Mouse (Mus musculus) neural tube, embryonic 15.5 days (tissue): ENCODE results near the gene Npr2. TPM values are rescaled to one million over a fixed set of nuclear protein-coding genes. Genes with fewer than 3 reads are reported as not detected.

Experiments used
- ATAC-seq: fragments of 200-750 bp; cut with Nextera tagmentation; 2 replicates; pipeline ENCODE4 v1.8.0; 2017; ENCODE audit warnings: mild to moderate bottlenecking, moderate TSS enrichment, moderate library complexity; ENCODE audit not compliant: low FRiP score
- H3K27ac ChIP-seq: fragments of 300-500 bp; sonication (generic); replicated peaks from 2 replicates; pipeline ENCODE4 v1.5.1; 2015; ENCODE audit warnings: mild to moderate bottlenecking, inconsistent platforms
- H3K27me3 ChIP-seq: fragments of 300-500 bp; sonication (generic); replicated peaks from 2 replicates; pipeline ENCODE4 v1.6.1; 2015; ENCODE audit warnings: inconsistent platforms
- H3K36me3 ChIP-seq: fragments of 300-500 bp; sonication (generic); 2 replicates; pipeline ENCODE4 v1.6.1; 2015; ENCODE audit warnings: inconsistent platforms
- H3K4me1 ChIP-seq: fragments of 300-500 bp; sonication (generic); 2 replicates; pipeline ENCODE4 v1.6.1; 2015; ENCODE audit warnings: inconsistent platforms
- H3K4me2 ChIP-seq: fragments of 300-500 bp; sonication (generic); 2 replicates; pipeline ENCODE4 v1.6.1; 2015; ENCODE audit warnings: inconsistent platforms, mild to moderate bottlenecking, moderate library complexity
- H3K4me3 ChIP-seq: fragments of 300-500 bp; sonication (generic); replicated peaks from 2 replicates; pipeline ENCODE4 v1.5.1; 2015; ENCODE audit warnings: mild to moderate bottlenecking, inconsistent platforms
- H3K9ac ChIP-seq: fragments of 300-500 bp; sonication (generic); replicated peaks from 2 replicates; pipeline ENCODE4 v1.6.1; 2015; ENCODE audit warnings: mild to moderate bottlenecking, inconsistent platforms
- H3K9me3 ChIP-seq: fragments of 300-500 bp; sonication (generic); replicated peaks from 2 replicates; pipeline ENCODE4 v1.6.1; 2016; ENCODE audit warnings: inconsistent platforms
- WGBS: fragments of 180-500 bp; shearing (Covaris S2); methylation state at CpG from one replicate; pipeline ENCODE4 v1.1.7; 2015; ENCODE audit warnings: mixed read lengths; 5-methylcytosine and 5-hydroxymethylcytosine counted together
- polyA plus RNA-seq: library from polyadenylated mRNA; unstranded; fragments of >200 nt; fragmentation: Nextera tagmentation; extraction: Ambion mirVana; gene quantifications from 2 replicates; pipeline ENCODE4 v1.2.1, GENCODE M21; 2015

Gene Npr2
- polyA plus RNA-seq, 1 experiment from 2014 or later: 16.1 TPM

DNA sequence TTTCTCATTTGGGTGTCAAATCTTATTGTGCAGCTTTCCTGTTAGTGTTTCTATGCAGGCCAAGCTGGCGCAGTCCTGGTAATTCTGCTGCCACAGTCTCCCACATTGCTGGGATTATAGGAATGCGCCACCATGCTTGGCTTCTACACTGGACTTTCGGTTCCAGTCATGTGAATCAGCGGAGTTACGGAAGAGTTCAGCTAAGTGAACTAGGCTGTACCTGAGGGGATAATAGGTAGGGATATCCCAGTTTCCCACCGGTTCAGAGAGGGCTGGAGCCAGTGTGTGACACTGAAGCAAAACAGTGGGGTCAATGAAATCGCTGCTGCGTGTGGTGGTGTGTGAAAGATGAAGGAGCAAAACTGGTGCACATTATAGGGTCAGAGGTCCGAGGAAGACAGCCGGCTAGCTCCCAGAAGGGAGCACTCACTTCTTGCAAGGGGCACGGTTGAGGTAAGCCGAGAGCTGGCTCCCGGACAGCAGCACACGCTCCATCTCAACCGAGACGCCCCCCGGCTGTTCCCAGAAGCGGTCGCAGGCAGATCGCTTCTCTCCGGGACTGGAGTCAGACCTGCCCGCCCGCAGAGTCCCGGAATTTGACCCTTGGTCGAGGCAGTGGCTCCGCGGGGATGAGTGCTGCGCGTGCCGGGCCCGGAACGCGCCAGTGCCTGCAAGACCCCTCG lies 24.1 kb downstream of the Npr2 start:
- no peaks in the 10 kb centered on the region for H3K9me3 ChIP-seq
- H3K4me2 ChIP-seq: peak overlapping the region; percentile 86
- H3K9ac ChIP-seq: peak overlapping the region; percentile 86
- peak overlapping the region; percentile 96 for H3K27ac ChIP-seq
- ATAC-seq: peak; percentile 36
- peaks cover under 1% of the 10 kb centered on the region; the same call in 1 of the 2 replicates for H3K27me3 ChIP-seq
- WGBS: 5% methylated on average over 34 of the region's 34 CpGs
- peak overlapping the region; percentile 92 for H3K4me3 ChIP-seq
- peaks cover 25% of the 10 kb centered on the region for H3K4me1 ChIP-seq
- peaks cover under 1% of the 10 kb centered on the region; the same call in 1 of the 2 replicates for H3K36me3 ChIP-seq

GRCm38 (mm10) chr4:43656339-43657109 lies 24.8 kb downstream of the Npr2 start, which contains the start of gene Hint2:
Hint2 (minus strand) TSS chr4:43656466.
- WGBS: 1% methylated on average over 34 of the region's 34 CpGs
- peak; percentile 95 for ATAC-seq
- Histone ChIP-seq H3K4me3 (peak within 1 kb of the TSS; percentile 92), H3K9ac (peak within 1 kb of the TSS; percentile 86), H3K4me1 (peaks cover 25% of the 10 kb centered on the region), H3K9me3 (no peaks in the 10 kb centered on the region), H3K36me3 (no peaks in the 10 kb centered on the region), H3K27me3 (peaks cover 8% of the 10 kb centered on the region; the same call in 1 of the 2 replicates), H3K27ac (peak within 1 kb of the TSS; percentile 96), H3K4me2 (peak within 1 kb of the TSS; percentile 86)

DNA sequence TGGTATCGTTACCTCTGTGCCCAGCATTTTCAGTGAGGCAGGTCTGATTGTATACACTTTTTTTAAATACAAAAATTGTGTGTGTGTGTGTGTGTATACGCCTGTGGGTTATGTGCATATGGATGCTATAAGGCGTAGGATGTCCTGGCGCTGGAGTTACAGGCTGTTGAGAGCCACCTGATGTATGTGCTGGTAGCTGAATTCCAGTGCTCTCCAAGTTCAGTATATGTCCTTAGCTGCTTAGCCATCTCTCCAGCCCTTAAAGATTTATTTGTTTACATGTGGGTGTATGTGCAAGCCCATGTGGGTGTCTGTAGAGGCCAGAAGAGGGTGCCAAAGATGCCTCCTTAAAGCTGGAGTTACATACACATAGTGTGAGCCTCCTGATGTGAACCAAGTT lies 25.4 kb downstream of the Npr2 start:
- no peaks in the 10 kb centered on the region for H3K9me3 ChIP-seq
- peak overlapping the region; percentile 96 for H3K27ac ChIP-seq
- WGBS: 54% methylated on average over 4 of the region's 4 CpGs

DNA sequence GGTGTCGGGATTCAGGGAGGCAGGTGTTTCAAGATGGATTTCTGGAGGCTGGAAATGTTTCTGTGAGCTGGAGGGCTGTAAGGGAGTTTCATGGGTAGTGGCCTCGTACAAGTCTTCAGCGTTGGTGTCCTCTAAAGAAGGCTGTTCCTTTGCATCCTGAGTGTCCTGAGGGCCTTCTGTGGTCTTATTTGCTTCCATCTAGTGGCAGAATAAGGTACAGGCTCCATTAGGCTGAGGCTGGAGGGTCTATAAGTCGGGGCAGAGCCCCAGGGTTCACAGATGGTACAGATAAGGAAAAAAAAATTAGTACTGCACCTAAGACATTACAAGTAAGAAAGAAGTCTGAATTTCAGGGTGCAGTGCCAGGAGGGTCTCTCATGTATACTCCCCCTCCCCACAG lies 34.7 kb downstream of the Npr2 start:
- no peak overlapping the region for H3K27ac ChIP-seq
- 24% methylated on average over 4 of the region's 4 CpGs for WGBS
- peaks cover 33% of the 10 kb centered on the region for H3K27me3 ChIP-seq
- H3K9ac ChIP-seq: no peak overlapping the region
- no peaks in the 10 kb centered on the region for H3K9me3 ChIP-seq
- H3K4me2 ChIP-seq: no peak overlapping the region
- ATAC-seq: no peak
- H3K4me3 ChIP-seq: no peak overlapping the region
- H3K36me3 ChIP-seq: no peaks in the 10 kb centered on the region
- peaks cover 26% of the 10 kb centered on the region for H3K4me1 ChIP-seq

More for the DNA sequence above, 25.4 kb downstream of the Npr2 start:
- ATAC-seq: no peak
- Histone ChIP-seq H3K36me3 (no peaks in the 10 kb centered on the region), H3K9ac (0 out of 2 replicates have a peak overlapping the region, but pooled peaks have one; percentile 23), H3K4me2 (peak overlapping the region; percentile 86), H3K27me3 (peaks cover 14% of the 10 kb centered on the region), H3K4me1 (peaks cover 25% of the 10 kb centered on the region), H3K4me3 (peak overlapping the region; percentile 92)

DNA sequence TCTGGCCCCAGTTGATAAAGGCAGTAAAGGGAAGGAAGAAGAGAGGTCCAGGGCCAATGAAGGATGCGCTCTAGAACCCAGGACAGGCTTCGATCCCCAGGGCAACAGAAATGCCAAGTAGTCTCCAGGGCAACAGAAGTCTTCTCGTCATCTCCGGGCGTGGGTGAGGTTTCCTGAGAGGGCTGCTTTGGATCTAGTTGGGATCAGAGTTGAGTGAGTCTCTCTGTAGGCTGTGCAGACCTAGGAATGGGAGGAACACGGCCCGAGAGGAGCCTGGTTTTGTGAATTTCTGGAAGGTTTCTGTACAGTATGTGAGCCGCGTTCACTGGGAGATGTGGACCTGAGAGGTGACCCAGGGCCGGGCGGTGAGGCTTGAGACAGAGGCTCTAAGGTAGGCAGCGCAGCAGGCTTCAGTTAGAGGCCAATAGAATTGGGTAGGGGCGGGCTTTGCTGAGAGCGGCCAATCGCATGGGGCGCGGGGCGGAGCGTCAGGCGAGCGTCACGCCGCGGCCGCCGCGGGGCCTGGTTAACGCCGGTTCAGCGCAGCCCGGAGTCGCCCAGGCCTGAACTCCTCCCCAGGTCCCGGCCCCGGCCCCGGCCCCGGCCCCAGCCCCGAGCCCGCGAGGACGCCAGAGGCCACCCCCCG lies 37.2 kb downstream of the Npr2 start, which contains the start of the genes Tmem8b and Fam221b:
Gene Tmem8b, plus strand, starts transcription at position 190 of the 646 bp plus-strand sequence.
Gene Fam221b, minus strand, starts transcription at position 364 of the 646 bp plus-strand sequence.
- peaks cover 47% of the 10 kb centered on the region for H3K4me1 ChIP-seq
- H3K9ac ChIP-seq: peak within 1 kb of the TSS; percentile 84
- WGBS: 1% methylated on average over 36 of the region's 41 CpGs
- H3K36me3 ChIP-seq: peaks cover 1% of the 10 kb centered on the region; the same call in 1 of the 2 replicates
- H3K27ac ChIP-seq: peak within 1 kb of the TSS; percentile 72
- peak; percentile 94 for ATAC-seq
- peaks cover 12% of the 10 kb centered on the region for H3K27me3 ChIP-seq
- H3K4me3 ChIP-seq: peak within 1 kb of the TSS; percentile 87
- peak within 1 kb of the TSS; percentile 92 for H3K4me2 ChIP-seq
- no peaks in the 10 kb centered on the region for H3K9me3 ChIP-seq

- peaks cover 6% of the 10 kb centered on the region; the same call in 1 of the 2 replicates for H3K36me3 ChIP-seq
- peaks cover 47% of the 10 kb centered on the region for H3K4me1 ChIP-seq
- H3K9ac ChIP-seq: peak overlapping the region; percentile 84
- ATAC-seq: peak; percentile 42
- under 1% methylated on average over 24 of the region's 25 CpGs for WGBS
- peaks cover 11% of the 10 kb centered on the region for H3K27me3 ChIP-seq
- H3K4me2 ChIP-seq: peak overlapping the region; percentile 92
- peak overlapping the region; percentile 72 for H3K27ac ChIP-seq
- H3K9me3 ChIP-seq: no peaks in the 10 kb centered on the region
- peak overlapping the region; percentile 87 for H3K4me3 ChIP-seq
These were observed 37.7 kb downstream of the Npr2 start for GRCm38 (mm10) chr4:43669428-43669794.

- peak; percentile 10; the same call in 1 of the 2 replicates for ATAC-seq
These were observed 40.3 kb downstream of the Npr2 start for GRCm38 (mm10) chr4:43672070-43672469.

DNA sequence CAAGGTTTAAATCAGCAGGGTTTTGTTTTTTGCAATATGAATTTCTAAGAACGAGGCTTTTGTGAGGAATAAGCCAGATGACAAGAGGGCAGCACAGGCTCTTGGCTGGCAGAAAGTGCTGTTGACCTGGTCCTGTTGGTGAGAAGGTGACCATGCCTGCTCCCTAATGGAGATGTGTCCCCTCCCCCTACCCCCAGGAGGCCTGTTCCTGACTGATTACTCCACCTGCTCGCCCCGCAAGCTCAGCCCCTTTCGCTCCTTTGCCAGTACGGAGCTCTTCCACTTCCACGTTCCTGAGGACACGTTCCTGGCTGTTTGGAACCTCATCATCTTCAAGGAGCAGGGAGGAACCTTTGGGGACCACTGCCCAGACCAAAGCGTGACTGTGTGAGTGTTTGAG lies 42.0 kb downstream of the Npr2 start:
- Histone ChIP-seq H3K36me3 (peaks cover 49% of the 10 kb centered on the region), H3K9ac (no peak overlapping the region), H3K4me3 (no peak overlapping the region), H3K27me3 (no peaks in the 10 kb centered on the region), H3K4me2 (no peak overlapping the region), H3K27ac (no peak overlapping the region), H3K9me3 (no peaks in the 10 kb centered on the region), H3K4me1 (peaks cover 42% of the 10 kb centered on the region)
- no peak for ATAC-seq
- WGBS: 71% methylated on average over 8 of the region's 8 CpGs

More at GRCm38 (mm10) chr4:43672070-43672469, 40.3 kb downstream of the Npr2 start:
- Histone ChIP-seq H3K27me3 (no peaks in the 10 kb centered on the region), H3K9ac (no peak overlapping the region), H3K4me2 (peak overlapping the region; percentile 92), H3K4me3 (peak overlapping the region; percentile 16; the same call in 1 of the 2 replicates), H3K9me3 (no peaks in the 10 kb centered on the region), H3K4me1 (peaks cover 47% of the 10 kb centered on the region), H3K36me3 (peaks cover 33% of the 10 kb centered on the region), H3K27ac (no peak overlapping the region)
- WGBS: 4% methylated on average over 2 of the region's 2 CpGs

- Histone ChIP-seq H3K9ac (no peak overlapping the region), H3K36me3 (peaks cover 62% of the 10 kb centered on the region), H3K9me3 (no peaks in the 10 kb centered on the region), H3K4me1 (peaks cover 36% of the 10 kb centered on the region), H3K27ac (no peak overlapping the region), H3K4me2 (no peak overlapping the region), H3K4me3 (no peak overlapping the region), H3K27me3 (no peaks in the 10 kb centered on the region)
- 86% methylated on average over 5 of the region's 5 CpGs for WGBS
- no peak for ATAC-seq
These were observed 43.2 kb downstream of the Npr2 start for GRCm38 (mm10) chr4:43674974-43675373.

DNA sequence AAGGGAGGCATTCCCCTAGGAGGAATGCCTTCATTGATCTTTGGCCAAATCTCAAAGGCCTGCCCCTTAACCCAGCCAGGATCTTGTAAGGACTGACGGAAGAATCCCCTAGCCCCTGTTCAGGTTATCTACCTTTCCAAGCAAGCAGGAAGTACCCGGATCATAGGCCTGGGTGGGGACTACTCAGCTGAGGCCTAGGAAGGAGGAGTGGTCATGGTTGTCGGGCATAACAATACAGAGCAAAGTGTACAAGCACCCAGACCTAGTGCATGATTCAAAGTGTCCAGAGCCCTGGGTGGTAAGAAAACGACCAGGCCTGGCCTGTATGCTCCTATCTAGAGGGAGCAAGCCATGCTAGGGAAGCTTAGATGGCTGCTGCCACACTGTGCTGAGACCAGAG lies 43.9 kb downstream of the Npr2 start:
- no peak overlapping the region for H3K4me2 ChIP-seq
- peaks cover 29% of the 10 kb centered on the region for H3K4me1 ChIP-seq
- no peaks in the 10 kb centered on the region for H3K27me3 ChIP-seq
- peaks cover 68% of the 10 kb centered on the region for H3K36me3 ChIP-seq
- no peak overlapping the region for H3K27ac ChIP-seq
- H3K4me3 ChIP-seq: no peak overlapping the region
- H3K9me3 ChIP-seq: no peaks in the 10 kb centered on the region
- WGBS: 77% methylated on average over 4 of the region's 4 CpGs
- no peak for ATAC-seq
- no peak overlapping the region for H3K9ac ChIP-seq

DNA sequence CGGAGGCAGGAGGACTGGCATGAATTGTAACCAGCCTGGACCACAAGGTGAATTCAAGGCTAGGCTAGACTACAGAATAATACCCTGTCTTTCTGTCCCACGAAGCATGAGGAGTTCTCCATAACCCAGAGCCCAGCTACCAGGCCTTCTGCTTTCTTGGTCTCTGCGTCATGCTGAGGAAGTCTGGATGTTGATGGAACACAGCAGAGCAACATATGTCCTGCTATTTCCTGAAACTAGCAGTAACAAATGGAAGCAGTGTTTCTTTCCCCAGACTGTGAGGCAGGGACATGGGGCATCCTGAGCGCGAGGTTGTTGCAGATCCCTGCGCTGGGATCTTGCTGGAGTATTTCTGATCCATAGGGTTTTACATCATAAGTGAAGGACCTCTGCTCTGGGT lies 46.8 kb downstream of the Npr2 start:
- no peak overlapping the region for H3K4me3 ChIP-seq
- WGBS: 88% methylated on average over 6 of the region's 6 CpGs
- H3K4me1 ChIP-seq: peaks cover 2% of the 10 kb centered on the region; the same call in 1 of the 2 replicates
- no peaks in the 10 kb centered on the region for H3K9me3 ChIP-seq
- H3K27me3 ChIP-seq: no peaks in the 10 kb centered on the region
- no peak for ATAC-seq
- H3K9ac ChIP-seq: no peak overlapping the region
- no peak overlapping the region for H3K4me2 ChIP-seq
- H3K36me3 ChIP-seq: peaks cover 95% of the 10 kb centered on the region
- no peak overlapping the region for H3K27ac ChIP-seq
